Mouse (Mus musculus): ENCODE measurements around the gene Loxl1.
A peak's percentile ranks its signal among the peaks of the same experiment; 100 is the strongest.
"Not testable (repeated sequence)": the region's sequence is repeated elsewhere in the genome, so short reads cannot be mapped to it uniquely, and the experiment has no call there.

Loxl1 gene

GRCm38 (mm10) chr9:58253033-58253804 lies 59.8 kb downstream of the Loxl1 start, which contains the start of gene Stoml1:
TSS of gene Stoml1 (plus strand) at chr9:58253164.
- DNase-seq (ENCODE audit: extremely low spot score), result peak; percentile 96

DNA sequence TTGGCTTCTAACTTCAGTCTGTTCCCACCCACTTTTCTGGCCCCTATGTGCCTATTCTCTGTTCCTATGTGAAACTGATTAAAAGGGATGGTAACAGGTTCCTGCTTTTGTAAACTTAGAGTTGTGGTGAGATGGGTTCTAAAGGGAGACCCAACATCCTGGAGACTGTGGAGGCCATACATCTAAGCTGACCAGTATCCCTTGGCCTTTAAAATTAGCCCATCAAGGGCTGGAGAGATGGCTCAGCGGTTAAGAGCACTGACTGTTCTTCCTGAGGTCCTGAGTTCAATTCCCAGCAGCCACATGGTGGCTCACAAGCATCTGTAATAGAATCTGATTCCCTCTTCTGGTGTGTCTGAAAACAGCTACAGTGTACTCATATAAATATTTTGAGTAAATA lies 62.3 kb downstream of the Loxl1 start:
- not testable (repeated sequence) for DNase-seq (ENCODE audit: extremely low spot score)

GRCm38 (mm10) chr9:58250322-58250721 lies 62.7 kb downstream of the Loxl1 start:
- DNase-seq (ENCODE audit: extremely low spot score), result no peak

GRCm38 (mm10) chr9:58249592-58250192 lies 63.3 kb downstream of the Loxl1 start, which contains the start of gene Pml:
TSS of gene Pml (minus strand) at chr9:58249786.
- peak; percentile 68 for DNase-seq (ENCODE audit: extremely low spot score)

DNA sequence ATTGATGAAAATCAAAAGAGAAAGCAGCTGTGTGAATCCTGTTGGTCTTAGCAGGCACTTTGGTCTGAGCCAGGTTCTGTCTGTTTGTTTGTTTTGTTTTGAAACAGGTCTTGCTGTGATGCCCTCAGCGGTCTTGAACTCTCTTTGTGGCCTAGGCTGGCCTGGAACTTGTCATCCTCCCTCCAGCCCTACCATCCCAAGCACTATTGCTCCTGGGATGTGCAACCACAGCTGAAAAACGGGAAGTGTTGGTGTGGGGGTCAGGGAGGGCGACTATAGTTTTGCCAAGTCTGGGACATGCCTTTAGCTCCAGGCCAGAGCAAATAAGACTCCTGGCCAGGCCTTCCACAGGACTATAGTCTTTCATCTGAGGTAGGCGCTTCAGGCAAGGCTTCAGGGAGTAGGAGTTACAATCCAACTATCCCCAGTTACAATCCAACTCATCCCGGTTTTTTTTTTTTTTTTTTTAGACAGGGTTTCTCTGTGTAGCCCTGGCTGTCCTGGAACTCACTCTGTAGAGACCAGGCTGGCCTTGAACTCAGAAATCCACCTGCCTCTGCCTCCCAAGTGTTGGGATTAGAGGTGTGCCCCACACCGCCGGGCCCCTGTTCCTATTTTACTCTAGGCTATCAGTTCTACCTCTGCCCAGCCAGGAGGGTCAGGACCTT lies 64.1 kb downstream of the Loxl1 start:
- no peak for DNase-seq (ENCODE audit: extremely low spot score)

DNA sequence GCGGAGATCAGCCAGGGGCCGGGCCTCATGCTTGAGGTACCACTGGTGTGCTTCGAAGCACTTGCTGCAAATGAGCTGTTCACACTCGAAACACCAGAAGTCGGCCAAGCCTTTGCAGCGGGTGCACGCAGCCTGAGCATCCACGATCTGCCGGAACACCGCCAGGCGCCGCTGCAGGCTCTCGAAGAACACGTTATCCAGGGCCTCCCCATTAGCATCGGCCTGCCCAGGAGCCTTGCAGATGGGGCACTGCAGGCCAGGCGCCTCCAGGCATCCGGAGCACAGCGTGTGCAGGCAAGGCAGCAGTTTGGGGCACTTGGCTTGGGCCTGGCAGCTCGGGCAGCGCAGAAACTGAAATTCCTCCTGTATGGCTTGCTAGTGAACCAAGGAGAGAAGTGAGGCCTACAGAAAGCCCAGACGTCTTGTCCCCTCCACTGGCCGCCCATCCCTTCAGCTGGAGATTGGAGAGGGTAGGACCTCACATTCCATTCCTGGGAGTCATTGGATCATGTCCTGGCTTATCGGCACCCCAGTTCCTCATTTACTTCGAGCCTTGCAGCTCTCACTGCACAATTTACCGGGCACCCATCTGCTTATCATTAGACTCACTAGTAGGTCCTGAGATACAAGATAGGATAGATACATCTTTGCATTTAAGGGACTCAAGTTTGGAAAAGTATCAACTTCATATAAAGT lies 65.8 kb downstream of the Loxl1 start:
- peak; percentile 79 for DNase-seq (ENCODE audit: extremely low spot score)

DNA sequence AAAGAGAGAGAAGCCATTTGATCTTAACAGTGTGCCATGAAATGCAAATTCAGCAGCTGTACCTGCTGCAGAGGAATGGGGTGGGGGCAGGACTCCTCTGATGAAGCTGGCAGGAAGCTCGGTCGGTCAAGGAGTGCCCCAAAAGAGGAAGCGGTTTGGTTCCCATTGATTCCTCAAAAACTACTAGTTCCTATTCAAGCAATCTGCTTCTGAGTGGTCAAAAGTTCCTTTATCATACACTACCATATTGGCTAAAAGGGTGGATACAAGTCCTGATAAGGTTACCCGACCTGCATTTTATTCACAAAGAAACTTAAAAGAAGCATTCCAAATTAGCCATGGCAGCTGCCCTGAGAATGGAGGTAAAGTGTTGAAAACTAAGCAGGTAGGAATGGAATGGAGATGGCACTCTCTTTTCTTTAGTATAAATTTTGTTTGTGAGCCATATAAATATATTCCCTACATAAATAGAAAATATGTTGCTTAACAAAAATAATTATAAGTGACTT lies 66.8 kb downstream of the Loxl1 start:
- DNase-seq (ENCODE audit: extremely low spot score), result no peak

DNA sequence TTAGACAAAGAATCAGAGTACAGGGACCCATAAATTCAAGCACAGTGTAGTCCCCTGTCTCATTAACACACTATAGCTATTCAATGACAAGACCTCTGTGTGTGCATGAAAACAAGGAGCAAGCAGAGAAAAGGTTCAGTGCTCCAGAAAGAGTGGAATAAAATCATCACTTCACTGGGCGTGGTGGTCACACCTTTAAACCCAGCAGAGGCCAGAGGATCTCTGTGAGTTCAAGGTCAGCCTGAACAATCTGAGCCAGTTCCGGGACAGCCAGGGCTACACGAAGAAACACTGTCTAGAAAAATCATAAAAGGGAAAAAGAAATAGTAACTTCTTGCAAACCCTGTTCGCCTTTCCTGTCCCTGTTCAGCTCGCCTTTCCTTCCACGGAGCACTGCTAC lies 69.3 kb downstream of the Loxl1 start:
- DNase-seq (ENCODE audit: extremely low spot score), result no peak

GRCm38 (mm10) chr9:58242696-58243095 lies 70.3 kb downstream of the Loxl1 start:
- no peak for DNase-seq (ENCODE audit: extremely low spot score)

GRCm38 (mm10) chr9:58241780-58242485 lies 71.1 kb downstream of the Loxl1 start:
- no peak for DNase-seq (ENCODE audit: extremely low spot score)
